Mouse (Mus musculus) urinary bladder, postnatal 4 days (tissue): ENCODE results near the gene Gsdma.
"Not testable (repeated sequence)": the region's sequence is repeated elsewhere in the genome, so short reads cannot be mapped to it uniquely, and the experiment has no call there.

Experiments used
- DNase-seq, 2 experiments: peaks; one replicate each; pipeline ENCODE4 v3.0.0; 2021 to 2022; ENCODE audit warnings: low spot score in 2 of 2

The Gsdma gene

GRCm38 (mm10) chr11:98709001-98709741 lies 45.0 kb downstream of the Gsdma start:
- peak; percentile 58 to 73 for DNase-seq

DNA sequence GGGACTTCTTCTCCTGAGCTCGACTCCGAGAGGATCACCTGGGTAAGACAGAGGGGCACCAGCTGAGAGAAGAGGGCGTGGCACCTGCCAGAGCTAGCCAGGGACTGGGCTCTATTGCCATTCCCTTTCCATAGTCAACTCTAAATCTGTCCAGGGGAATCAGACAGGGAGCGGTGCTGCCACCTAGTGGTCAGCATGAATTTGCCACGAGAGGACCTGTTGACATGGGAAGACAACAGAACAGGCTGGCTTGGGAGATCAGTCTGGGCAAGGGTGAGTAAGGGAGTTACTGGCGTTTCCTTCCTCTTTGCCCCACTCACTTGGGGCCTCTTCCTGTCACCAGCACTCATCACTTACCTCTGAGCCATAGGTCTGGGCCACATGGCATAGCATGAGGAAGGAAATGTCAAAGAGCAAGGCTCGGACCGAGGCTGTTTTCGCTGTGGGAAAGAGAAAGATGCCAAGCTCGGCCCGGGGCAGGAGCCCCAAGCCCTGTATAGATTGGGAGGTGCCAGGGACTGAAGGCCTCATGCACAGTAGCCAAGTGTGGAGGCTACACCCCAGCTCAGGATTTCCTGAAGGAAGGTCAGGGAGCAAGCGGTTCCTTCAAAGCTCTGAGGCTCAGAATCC lies 46.4 kb downstream of the Gsdma start:
- DNase-seq: peak; percentile 69 to 86

DNA sequence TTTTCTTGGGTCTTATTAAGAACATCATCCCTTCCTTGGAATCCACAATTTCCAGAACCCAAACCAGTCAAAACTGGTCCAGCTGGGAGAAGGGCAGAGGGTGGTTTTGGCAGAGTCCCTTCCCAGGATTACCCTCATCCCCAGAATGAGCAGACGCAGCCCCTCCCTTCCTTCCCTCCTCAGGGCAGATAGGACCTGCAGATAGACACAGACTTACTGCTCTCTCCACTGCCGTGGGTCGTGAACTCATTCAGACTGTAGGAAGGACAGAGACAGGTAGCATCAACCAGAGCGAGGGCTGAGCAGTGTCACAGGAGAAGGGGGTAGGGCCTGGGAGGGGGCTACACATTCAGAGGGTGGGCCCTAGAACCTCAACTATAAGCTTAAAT lies 46.9 kb downstream of the Gsdma start:
- DNase-seq: no peak

- DNase-seq: not testable (repeated sequence)
These were observed 47.9 kb downstream of the Gsdma start for GRCm38 (mm10) chr11:98712009-98712408.

GRCm38 (mm10) chr11:98713703-98714102 lies 49.6 kb downstream of the Gsdma start:
- no peak for DNase-seq

DNA sequence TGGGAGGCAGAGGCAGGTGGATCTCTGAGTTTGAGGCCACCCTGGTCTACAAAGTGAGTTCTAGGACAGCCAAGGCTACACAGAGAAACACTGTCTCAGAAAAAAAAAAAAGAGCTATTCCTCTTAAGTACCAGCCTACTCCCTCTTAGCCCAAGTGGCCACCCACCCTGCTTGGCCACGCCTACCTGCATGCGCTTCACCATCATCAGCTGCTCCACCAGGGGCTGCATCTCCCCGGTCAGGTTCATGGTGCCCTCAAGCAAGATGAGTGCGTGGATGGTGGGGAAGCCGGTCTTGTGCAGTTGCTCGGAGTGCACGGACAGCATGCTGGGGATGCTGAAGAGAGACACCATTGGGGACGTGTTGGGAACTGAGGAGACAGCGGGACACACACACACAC lies 51.8 kb downstream of the Gsdma start:
- DNase-seq: no peak

- DNase-seq: peak; percentile 77 to 80
These were observed 53.8 kb downstream of the Gsdma start for GRCm38 (mm10) chr11:98717904-98718303.

DNA sequence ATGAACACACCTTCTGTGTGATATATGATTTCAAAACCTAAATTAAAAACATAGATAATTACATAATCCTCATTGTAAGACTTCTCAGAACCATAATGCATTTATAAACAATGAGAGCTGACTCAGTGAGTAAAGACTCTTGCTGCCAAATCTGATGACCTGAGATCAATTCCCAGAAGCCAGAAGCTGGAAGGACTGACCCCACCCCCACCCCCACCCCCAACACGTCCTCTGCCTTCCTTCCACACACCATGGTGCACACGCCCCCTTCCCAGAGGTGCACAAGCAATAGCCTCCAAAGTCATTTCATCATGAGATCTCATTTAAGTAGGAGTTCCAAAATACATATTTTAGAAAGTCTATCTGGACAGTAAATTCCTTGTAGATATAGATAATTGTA lies 56.6 kb downstream of the Gsdma start:
- DNase-seq: no peak

GRCm38 (mm10) chr11:98721458-98722226 lies 57.5 kb downstream of the Gsdma start:
- peak in 1 of 2 experiments; percentile 72 for DNase-seq

GRCm38 (mm10) chr11:98723098-98723497 lies 58.9 kb downstream of the Gsdma start:
- DNase-seq: no peak

DNA sequence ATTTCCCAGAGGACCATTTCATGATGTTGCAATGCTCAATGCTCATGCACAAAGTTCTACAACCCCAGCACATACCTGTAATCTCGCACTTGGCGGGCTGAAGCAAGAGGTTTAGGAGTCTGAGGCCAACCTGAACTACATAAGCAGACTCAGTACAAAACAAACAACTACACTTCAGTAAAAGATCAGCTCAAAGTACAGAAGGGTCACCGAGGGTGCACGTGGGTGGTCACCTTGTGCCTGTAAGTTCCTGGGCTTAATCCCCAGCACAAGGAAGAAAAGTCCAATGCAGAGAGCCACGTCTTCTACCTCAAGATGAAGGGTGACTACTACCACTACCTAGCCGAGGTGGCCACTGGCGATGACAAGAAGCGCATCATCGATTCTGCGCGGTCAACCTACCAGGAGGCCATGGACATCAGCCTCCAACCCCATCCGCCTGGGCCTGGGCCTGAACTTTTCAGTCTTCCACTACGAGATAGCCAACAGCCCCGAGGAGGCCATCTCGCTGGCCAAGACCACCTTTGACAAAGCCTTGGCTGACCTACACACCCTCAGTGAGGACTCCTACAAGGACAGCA lies 61.9 kb downstream of the Gsdma start:
- DNase-seq: no peak
